Mouse (Mus musculus) stomach, postnatal 0 days (tissue): ENCODE measurements at regions not wholly inside any gene's neighbourhood (a gene's known extent, or its start where the extent isn't known, plus 50 kb on each side); places are given as distances from the start of the nearest gene placed in this dataset.

Source experiments
- CTCF ChIP-seq: IDR thresholded peaks from 2 replicates; pipeline ENCODE4 v1.5.1; 2016; ENCODE audit warnings: antibody characterized with exemption, low read depth, mild to moderate bottlenecking, moderate library complexity
- EP300 ChIP-seq: optimal IDR thresholded peaks from 2 replicates; pipeline ENCODE3; 2016; ENCODE audit warnings: antibody characterized with exemption

DNA sequence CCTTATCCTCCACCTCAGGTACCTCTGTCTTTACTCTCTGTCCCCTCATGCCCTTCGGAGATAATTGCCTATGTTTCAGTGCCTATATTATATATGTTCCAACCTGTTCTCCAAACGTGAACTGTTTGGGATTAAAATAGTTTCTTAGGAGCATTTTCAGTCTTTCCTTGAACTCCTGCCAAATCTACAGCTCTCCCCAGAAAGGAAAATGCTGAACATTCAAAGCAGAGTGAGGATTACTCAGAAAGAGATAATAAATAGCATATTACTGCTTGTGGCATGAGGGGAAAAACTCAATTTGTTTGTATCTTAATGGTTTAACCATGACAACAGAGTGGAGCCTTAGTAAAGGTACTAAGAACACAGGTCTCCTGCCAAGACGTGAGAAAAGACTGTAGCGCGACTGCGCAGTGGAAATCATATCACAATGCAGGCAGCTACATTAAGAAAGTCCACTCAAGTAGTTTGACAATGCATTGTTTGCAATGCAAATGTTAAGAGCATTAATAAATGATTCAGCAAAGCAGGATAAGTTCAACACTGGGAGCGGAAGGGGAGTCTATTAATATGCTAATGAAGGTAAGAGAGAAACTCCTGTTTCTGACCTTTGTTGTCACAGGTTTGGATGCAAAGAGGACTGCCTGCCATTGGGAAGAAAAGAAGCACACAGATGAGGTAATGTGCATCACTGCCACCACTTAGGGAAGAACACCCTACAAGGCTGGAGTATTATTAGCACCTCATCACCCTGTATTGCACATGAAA, 406.8 kb upstream of the Adamts9 start:
- TF ChIP-seq CTCF, result no peak
- TF ChIP-seq EP300, result no peak
